Mouse (Mus musculus) fat pad, adult 2 months (tissue): ENCODE measurements around the gene Abhd17c.

ENCODE experiments used
- DNase-seq: peaks from one replicate; pipeline ENCODE4 v3.0.0-alpha.2; 2011; ENCODE audit warnings: low read depth, low spot score; ENCODE audit errors: extremely low read depth

Abhd17c gene

DNA sequence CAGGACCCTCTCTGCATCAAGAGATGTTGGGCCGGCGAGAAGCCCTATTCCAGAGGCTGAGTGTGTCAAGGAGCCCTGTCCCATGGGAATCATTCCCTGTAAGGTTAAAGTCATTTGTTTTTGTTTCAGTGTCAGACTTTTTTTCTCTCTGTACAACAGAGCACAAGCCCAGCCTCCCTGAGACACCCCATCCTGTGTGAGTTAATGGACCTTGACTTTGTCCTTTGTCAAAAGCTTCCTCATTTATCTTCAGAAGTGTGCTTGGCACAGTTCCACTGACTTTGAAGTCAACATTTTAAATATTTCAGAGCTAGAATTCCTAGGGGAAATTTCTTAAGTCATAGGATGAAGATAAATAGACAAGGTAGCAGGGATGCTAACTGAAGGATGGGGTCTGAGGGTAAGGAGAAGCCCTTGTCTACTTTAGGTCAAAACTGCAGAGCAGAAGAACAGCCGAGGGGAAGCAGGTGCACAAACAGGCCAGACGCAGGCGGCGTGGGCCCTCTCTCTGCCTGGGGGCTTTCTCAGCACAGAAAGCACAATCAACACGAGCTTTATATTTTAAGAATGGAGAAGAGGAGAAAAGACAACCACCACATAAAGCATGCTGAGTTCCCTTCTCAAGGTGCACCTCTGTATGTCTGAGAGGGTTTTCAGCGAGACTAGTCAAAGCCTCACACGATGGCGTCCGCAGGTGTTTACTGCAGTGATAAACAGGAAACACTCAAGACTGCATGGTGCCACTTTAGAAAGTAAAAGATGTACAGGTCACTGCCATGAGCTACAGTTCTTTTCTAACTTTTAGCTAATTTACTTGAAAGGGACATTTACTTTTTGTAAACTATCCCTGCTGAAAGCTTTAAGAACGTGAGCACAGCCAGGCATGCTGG is 32.2 kb downstream of the Abhd17c start:
- no peak for DNase-seq

DNA sequence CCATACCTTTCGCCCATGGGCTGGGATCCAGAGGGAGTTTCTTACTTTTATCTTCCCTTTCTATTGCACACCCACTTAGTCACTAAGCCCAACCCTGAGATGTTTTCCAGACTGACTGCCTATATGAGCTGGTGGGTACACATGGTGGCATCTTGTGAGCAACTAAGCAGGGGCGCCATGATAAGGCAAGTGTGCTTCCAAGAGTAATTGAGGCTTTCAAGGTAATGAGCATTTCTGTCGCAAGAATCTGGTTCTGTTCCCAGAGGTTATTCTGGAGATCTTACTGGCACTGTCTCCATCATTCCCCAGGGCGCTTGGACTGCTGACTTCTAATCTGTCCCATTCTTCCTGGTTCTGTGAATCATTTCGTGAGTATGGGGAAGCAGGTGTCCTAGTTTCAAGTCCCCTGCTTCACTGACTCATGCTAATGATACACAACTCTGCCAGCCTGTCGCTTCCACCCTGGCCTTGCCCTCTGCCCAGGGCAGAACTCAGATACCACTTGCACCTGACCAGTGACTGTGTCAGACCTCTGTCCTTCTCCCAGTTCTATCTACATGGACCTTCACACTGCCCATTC is 34.1 kb downstream of the Abhd17c start:
- DNase-seq = peak; percentile 82

DNA sequence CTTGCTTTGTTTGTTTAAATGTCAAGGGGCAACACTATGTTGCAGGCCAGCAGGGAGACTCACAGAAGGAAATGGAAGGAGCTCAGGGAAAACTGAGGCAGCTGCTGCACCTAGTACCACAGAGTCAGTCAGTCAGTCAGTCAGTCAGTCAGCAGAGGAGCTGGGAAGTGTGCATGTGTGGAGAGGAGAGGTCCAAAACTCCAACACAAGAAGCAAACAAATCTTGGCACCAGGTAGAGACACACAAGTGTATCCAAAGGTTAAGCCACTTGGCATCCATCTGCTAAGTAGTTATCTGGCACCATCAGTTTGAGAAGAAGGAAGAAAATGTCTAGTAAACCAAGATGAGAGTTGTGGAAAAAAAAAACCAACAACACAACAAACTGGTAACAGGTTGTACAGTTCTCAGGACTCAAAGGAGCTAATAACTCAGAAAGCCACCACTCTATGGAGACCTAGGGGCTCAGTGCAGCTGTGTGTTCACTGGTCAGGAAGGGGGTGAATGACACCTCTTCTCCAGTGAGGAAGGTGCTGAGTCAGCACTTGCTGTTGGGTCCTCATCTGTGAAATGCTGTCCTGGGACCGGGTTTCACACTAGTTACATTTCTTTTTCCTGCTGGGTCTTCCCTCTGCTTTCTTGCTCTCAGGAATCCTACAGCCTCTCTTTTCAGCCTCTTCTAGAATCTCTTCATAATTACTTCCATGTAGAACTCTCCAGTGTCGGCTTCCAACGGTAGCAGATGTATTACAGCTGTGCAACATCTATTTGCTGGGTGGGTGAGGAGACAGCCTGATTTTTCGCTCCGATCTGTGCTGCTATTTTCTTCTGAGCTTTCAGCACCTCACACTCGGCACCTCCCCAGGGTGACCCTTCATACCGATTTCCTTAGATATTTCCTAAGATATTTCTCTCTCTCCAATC is 34.8 kb downstream of the Abhd17c start:
- DNase-seq = no peak

DNA sequence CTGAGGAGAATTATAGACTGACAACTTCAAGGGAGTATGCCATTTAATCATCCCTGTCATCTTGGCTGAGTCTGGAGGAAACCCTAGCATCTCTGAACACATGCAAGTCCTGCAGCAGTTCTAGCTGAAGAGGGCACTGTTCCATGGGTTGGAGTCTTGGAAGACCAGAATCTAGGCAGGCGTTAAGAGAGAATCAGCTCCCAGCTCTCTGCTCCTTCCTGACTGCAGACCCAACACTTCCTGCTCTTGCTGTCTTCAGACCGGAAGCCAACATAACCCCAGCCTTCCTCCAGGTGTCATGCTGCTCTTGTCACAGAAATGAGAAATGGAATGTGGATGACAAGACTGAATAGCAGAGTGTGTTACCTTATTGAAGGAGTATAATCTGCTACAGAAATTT is 36.3 kb downstream of the Abhd17c start:
- no peak for DNase-seq

DNA sequence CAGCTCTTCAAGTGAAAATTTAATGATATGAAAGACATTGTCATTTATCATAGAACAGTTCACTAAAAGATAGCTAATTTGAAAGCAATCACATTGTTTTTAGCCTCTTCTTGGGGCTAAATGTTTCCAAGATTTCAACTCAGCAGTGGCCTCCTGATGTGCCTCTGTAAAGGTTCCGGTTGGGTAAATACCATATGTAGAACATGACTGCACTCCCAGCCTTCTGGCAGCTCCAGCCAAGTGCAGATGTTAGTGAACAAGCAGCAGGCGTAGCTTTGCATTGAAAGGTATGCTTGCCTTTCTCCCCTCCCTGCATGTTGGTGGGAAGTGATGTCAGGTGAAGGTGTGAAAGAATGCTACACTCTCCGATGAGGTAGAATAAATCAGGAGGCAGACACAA is 36.9 kb downstream of the Abhd17c start:
- DNase-seq = no peak

DNA sequence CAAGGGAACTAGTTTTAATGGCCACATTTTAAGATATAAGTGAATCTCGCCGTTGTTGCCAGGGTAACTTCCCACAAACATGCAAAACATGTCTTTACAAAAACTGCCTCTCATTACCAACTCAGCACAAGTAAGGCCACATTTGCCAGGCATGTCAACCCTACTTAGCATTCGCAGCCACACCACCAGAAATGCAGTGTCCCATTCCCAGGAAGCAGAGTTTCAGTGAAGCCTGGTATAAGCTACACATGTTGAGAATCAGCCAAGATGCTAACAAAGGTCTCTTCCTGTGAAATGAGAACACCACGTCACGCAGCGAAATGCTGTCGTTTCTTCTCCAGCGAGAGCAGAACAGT is 38.7 kb downstream of the Abhd17c start:
- DNase-seq = no peak

DNA sequence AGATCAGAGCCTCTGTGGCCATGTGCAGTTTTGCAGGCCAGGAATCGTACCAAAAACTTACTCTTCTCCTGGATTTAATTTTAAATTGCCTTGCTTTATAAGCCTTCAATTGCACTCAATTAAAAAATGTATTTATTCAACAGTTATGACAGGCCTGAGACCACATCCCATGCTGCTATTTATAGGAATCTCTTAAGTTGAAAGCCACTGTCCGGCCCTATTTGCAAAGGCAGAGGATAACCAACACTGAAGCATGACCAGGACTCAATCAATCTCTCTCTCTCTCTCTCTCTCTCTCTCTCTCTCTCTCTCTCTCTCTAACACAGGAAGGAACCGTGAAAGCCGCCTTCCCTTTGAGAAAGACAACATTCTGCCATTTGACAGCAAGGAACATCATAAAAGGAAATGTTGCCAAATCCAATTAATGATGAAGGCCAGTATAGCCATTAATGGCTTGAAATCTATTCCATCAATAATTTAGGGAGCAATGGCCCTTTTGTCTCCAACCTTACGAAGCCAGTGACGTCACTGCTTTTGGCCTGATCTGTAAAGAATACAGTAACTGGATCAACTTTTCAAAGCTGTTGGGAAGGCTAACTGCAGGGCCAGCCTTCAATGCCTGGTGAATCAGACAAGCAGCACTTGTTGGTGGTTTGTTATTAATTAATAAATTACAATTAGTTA is 39.2 kb downstream of the Abhd17c start:
- no peak for DNase-seq

DNA sequence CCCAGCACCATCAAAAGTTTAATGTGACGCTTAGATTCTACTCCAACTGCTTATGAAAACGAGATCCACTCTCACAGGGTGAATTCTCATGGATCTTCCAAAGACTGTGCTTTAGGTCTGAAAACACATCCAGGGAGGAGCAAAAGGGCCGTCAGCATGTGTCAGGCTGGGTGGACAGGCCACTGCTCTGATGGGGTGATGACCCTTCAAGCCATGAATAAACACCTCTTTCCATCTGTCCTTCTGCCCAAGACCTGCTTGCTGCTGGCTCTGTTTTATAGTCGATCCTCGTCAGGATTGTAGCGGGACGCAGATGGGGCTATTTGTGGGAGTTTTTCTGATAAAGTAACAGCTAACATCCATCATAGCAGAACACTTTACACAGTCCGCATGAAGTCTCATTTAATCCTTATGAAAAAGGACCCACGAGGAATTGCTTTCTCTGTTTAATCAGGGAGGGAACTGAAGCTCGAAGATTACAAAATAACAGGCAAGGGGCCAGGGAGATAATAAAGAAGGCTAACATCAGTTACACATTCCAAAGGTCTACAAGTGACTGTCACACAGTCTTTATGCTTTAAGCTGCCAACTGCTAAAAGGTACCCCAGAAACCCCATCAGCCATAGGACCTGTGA is 39.9 kb downstream of the Abhd17c start:
- DNase-seq = no peak

DNA sequence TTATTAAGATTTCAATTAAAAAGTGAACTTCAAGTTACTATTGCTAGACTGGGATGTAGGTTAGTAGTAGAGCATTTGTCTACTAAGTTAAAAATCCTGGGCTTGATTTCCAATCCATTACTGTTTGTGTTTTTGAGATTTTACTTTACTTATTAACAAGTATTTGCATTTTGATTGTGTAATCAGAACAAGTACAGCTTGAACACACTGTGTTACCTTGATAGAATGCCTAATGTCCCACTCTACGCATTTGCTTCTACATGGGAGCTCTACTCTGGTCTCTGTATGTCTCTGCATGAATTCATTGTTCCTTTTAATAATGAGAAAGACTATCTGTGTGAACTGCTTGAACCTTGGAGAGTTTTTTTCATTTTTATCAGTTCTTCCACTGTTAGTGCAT is 44.8 kb downstream of the Abhd17c start:
- no peak for DNase-seq

DNA sequence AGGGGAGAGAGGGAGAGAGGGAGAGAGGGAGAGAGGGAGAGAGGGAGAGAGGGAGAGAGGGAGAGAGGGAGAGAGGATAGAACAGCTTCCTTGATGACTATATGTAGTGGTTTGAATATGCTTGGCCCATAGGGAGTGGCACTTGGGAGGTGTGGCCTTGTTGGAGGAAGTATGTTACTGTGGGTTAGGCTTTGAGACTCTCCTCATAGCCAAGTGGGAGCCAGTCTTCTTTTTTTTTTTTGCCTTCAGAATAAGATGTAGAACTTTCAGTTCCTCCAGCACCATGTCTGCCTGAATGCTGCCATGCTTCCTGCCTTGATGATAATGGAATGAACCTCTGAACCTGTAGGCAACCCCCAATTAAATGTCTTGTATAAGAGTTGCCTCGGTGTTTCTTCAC is 49.1 kb downstream of the Abhd17c start:
- DNase-seq = no peak

DNA sequence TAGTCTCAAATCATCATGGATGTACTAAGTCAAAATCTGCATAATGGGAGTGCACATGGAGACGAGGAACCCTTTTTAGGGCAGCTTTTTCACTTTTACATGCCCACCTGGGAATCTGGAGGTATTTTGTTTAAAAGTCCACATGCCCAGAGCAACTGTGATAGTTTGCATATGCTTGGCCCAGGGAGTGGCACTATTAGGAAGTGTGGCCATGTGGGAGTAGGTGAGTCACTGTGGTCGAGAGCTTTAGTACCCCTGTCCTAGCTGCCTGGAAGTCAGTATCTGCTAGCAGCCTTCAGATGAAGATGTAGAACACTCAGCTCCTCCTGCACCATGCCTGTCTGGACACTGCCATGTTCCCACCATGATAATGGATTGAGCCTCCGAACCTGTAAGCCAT is 51.0 kb downstream of the Abhd17c start:
- no peak for DNase-seq

DNA sequence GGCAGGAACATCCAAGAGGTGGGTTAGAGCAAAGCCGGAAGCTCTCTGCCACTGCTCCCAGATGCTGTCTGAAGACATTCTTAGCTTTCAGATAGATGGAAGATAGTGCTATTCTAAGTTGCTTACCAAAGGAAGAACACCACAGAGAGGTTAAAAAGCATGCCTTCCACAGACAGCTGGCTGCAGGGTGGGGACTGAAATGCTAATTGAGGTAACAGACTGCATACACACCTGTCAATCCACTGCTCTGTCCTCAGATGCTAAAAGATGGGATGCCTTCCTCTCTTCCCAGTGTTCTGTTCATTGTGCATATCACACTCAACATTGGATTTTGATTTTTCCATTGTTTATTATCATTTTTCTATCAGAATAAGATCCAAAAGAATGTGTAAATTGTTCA is 53.6 kb downstream of the Abhd17c start:
- DNase-seq = no peak

DNA sequence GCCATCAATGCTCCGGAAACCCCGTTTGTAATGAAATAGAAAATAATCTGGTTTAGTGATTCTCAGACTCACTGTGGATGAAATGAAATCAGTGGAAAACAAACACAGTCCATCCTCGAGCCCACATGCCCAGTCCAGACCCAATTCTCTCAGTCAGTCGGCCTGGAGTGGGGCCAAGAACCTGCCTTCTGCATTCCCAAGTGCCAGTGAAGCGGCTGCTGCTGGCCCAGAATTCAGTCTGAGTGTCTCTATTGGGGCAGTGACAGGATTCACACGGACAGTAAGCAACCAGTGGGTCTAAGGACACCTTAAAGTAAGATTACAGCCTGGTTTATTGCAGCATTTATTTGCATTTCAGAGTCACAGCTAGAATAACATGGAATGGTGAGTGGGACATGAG is 55.2 kb downstream of the Abhd17c start:
- DNase-seq = no peak

DNA sequence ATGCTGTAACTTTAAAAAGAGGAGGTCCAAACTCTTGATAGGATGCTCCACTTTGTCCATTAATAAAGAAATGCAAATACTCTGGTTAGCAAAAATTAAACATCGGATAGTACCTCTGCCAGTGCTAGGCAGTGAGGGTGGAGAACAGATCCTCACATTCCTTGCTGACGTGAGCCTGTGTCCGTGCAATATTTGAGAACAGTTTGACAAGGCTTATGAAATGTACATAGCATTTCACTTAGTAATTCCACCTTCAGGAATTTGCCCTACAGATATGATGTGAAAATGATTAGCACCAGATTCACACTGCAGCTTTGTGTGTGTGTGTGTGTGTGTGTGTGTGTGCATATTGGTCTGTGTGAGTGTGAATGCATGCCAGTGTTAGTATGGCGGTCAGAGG is 60.9 kb downstream of the Abhd17c start:
- DNase-seq = no peak

DNA sequence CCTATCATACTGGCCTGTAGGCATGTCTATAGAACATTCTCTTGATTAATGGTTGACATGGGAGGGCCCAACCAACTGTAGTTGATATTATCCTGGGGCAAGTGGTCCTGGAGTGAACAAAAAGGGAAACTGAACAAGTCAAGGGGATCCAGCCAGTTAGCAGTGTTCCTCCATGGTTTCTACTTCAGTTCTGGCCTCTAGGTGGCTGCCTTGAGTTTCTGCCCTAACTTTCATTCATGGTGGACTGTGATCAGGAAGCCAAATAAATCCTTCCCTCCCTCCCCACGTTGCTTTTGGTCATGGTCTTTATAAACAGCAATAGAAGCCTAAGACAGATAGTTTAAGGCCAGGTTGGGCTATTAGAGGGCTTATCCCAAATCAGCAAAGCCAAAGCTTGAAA is 61.9 kb downstream of the Abhd17c start:
- no peak for DNase-seq

DNA sequence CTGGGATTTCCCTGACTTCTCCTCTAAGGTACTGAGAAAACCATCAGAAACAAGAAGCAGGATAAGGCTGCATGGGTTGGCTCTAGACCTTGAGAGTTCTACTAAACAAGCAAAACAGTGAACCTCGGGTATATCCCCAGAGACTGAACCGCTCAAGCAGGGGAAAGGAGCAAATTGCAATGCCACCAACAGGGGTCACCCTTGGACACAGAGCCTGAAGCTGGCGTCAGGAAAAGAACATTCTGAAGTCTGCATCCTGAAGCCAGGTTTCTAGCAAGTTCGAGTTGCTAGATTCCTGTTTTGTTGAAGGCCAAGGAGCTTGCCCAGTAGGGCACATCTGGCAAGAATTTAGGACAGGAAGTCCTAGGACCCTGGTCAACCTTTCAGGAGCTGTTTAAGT is 62.7 kb downstream of the Abhd17c start:
- DNase-seq = no peak

DNA sequence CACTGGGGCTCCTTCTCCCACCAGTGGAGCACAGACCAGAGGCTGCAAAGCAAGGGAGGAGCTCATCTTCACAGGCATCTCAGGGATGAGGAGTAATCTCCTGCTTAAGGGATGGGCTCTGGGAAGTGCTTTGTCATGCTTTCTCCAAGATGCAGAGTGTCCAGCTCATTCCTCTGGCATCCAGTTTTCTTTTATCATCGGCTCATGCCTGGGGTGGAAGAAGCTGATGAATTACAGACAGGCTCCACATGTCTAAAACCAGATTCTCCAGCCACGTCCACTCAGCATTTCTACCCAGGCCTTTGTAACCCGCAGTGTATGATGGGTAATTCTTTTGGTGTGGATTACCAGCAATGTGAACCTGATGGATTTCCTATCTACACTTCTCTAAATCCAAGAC is 63.5 kb downstream of the Abhd17c start:
- DNase-seq = no peak

DNA sequence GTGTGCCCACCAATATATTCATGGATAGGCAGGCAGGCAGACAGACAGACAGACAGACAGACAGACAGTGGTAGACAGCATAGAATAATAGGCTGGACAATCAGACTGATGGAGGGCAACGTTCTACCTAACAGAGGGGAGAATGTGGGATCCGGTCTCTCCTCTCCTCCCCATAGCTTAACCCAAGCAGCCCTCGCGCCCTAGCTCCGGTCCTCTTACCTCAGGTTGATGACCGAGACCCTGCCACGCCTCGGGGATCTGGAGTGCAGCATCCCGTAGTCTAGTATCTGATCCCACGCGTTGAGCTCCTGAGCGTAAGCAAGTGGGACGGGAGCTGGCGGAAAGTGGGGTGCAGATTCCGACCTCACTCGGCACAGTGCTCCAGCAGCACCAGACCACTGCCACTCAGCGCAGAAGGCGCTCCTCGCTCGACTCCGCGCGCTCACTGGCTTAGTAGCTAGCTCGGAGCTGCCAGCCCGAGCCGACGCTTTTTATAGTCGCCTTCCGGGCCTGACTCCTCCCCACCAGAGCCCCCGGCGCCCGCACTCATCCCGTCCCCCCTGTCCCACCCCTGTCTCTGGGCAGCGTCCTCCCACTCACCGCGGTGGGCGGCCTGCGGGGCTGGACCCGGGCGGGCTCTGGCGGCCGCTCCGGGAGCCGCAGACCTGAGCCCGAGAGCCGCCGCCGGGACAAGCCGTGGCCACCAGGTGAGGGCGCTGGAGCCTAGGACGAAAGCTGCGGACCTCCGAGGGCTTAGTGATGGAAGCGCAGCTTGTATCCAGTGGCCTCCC is 65.5 kb downstream of the Abhd17c start, which contains the start of gene Cemip:
Gene Cemip, minus strand, starts transcription at position 464 of the 791 bp plus-strand sequence.
- no peak for DNase-seq

DNA sequence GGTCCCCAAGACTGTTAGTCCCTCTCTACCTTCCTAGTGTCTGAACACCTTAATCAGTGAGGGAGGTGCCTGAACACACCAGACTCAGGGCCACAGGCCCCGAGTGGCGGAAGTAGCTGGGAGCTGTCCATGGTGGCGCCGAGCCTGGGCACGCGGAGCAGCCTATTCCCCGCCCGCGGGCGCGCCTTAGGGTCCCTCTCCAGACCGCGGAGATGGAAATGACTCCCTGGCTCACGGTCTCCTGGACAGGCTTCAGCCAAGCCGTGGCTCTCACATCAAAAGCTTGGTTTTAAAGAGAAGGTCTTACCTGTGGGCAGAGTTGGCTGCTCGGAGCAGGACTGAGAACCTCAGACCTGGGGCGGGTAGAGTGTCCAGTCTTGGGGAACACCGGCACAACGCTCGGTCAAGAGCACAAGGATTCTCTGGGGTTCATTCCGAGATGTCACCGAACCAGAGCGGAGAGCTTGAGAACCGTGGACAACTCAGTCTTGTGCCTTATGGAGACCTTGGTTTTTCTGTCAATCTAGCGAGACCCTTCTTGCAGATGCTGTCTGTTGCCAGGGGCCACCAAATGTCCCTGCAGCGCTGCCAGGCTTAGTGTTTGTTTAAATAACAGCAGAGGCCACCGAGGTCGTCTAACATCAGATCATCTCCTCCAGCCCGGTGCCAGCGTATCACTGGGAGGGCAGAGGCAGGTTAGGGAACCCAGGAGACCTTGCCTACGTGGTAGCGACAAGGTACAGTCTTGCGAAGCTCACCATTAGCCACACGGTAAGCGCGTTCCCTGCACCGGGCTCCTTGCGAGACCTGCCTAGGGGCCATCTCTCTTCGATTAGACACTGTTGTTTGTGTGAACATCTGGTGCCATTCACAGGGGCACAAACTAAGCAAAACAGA is 66.4 kb downstream of the Abhd17c start:
- no peak for DNase-seq
